Mouse (Mus musculus) erythroblast, adult 5-6 weeks (primary cell): ENCODE results near the gene Slc39a1. TPM values are rescaled to one million over a fixed set of nuclear protein-coding genes. Genes with fewer than 3 reads are reported as not detected.
A peak's percentile ranks its signal among the peaks of the same experiment; 100 is the strongest.
"Not testable (repeated sequence)": the region's sequence is repeated elsewhere in the genome, so short reads cannot be mapped to it uniquely, and the experiment has no call there.

Experiments used
- ATAC-seq: replicated peaks from 2 replicates; pipeline ENCODE4 v1.8.0; 2016; ENCODE audit warnings: moderate number of reproducible peaks, mild to moderate bottlenecking, moderate TSS enrichment, inconsistent platforms; ENCODE audit not compliant: poor library complexity, low FRiP score, severe bottlenecking
- total RNA-seq, 2 experiments: library from RNA; stranded (forward) in 1 of 2; stranded (reverse) in 1 of 2; fragments of 150-400 nt in 1 of 2; fragments of 200-764, 138-1000 nt in 1 of 2; gene quantifications; 2 replicates each; pipeline versions ENCODE4 v1.2.3 to v1.2.4; 2015 to 2017; ENCODE audit warnings: low replicate concordance in 2 of 2

The Slc39a1 gene
- total RNA-seq, 2 experiments from 2014 or later, result 8.7 to 10.6 TPM

DNA sequence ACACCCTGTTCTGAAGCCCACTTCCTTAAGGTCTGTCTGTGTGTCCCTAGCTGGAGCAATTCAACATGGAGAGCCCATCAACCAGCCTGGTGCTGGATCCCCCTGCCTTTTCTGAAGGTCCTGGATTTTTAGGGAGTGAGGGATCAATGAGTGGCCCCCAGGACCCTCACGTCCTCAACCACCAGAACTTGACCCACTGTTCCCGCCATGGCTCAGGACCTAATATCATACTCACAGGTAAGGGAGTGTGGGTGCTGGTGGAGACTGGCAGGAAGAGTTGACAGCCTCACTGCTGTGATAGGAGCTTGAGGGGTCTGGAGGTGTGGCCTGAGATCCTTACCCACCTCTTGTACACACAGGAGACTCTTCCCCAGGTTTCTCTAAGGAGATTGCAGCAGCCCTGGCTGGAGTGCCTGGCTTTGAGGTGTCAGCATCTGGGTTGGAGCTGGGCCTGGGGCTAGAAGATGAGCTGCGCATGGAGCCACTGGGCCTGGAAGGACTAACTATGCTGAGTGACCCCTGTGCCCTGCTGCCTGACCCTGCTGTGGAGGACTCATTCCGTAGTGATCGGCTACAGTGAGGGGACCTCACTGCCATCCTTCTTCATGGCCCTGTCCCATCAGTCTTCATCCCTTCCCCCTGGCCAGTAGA lies 15.3 kb downstream of the Slc39a1 start:
- ATAC-seq, result no peak

DNA sequence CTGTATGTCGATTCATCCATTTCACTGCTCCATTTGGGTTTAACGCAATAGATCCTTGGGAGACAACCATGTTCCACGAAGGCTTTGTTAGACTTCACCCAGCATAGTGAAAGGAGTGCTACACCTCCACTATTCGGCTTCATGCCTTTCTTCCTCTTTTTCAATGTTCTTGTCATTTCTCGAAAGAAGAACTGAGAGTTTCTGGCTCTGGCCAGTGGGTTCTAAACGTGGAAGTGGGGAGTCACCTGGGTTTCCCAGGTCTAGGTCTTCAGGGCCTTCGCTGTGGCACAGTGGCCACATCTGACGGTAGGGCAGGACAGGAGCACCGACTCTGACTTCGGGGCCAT lies 16.7 kb downstream of the Slc39a1 start:
- no peak for ATAC-seq

DNA sequence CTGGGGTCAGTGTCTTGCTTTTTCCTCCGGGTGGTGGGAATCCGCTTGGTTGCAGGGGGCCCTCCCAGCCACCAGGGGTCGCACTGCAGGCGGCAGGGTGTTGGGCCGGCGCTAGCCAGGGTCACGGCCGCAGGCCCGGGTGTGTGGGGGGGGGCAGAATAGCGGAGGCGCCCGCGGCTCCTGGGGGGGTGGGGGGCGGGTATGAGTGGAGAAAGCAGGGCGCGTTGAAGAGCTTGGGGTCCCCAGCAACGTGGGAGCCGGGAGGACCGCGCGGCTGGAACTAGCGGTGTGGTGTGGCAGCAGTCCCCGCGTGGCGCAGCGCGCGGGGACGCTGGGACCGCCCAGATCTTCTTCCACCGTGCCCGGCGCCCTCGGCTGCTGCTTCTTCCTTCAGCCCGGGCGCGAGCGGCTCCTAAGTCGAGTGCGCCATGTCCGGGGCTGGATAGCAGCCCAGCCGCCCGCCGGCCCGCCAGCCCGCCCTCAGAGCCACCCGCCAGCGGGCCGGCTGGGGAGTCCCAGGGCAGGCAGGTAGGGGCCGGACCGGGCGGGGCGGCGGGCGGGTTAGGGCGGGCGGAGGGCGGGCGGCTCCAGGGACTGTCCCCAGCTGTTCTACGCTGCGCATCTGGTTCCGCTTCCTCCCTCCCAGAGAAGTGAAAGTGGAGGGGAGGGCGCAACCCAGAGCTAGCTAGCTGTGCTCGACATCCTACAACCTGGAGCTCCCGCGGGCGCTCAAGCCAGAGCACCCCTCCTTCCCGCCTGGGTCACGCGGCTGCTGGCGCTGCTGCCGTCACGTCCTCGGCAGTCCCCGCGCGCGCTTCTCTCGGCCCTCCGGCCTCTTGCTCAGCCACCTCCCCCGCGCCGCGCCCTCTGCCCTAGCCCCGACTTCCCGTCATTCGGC lies 17.3 kb downstream of the Slc39a1 start, which contains the start of gene Dennd4b:
Gene Dennd4b, plus strand, starts transcription at position 152 of the 898 bp plus-strand sequence.
- peak; percentile 85 for ATAC-seq

DNA sequence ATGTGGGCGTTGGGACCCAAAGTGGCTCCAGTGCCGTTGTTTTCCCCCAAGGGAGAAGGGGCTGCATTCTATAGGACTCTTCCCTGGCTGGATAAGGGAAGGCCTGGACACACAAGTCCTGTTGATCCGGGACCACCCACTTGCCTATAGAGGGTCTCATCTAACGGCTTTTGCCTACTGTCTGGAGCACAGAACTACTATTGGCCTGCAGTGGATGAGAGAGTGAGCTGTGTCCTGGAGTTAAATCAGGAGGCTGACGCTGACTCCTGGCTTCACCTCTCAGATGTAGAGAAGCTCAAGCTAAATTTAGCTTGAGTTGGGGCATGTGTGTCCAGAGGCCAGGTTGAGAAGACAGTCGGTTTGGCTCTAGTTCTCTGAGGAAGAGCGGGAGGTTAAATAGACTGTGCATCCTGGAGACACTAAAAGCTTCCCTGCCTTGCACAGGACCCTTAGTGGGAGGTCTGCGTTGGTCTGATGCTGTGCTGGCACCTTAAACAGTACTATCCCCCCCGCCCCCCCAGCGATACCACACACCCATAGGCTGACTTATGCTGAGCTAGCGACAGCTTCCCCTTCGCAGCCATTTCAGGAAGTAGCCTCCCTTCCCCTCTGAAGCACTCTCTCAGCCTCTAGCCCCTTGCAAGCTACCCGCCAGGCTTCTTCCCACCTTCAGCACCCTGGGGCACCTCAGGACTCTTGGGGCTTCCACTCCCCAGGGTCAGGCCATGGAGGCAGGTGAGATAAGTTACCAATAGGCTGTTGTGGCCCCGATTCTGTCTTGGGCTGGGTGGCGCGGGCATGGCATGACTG lies 18.2 kb downstream of the Slc39a1 start:
- 0 out of 2 replicates have a peak, but pooled peaks have one; percentile 8 for ATAC-seq

DNA sequence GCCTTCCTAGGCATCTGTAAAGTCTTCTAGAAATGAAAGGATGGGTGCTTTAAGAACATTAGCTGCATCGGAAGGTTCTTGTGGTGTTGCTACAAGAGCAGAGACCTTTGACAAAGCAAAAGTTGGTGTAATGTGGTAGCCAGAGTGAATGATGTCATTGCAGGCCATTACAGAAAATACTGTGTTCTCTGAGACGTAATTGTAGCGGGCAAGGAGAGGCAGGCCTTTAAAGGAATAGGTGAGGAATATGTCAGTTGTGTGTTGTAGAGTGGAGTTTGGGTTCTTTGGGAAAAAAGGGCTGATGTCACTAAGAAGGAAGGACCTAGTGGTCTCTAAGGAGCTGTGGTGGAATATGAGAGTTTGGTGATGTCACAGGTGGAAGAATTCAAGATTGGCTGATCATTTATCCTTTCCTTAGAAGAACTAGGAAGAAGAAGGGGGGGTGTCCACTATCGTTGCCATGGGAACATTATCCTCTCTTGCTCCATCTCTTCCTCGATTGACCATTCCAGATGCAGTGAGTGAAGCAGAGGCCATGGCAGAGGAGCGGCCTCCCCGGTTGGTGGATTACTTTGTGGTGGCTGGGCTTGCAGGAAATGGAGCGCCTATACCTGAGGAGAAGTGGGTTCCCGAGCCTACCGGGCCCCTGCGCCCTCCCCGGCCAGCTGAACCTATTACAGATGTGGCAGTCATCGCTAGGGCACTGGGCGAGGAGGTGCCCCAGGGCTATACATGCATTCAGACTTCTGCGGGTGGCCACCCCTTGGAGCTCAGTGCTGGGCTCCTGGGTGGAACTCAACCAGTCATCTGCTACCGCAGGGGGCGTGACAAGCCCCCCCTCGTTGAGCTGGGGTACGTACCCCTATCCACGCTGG lies 19.2 kb downstream of the Slc39a1 start:
- no peak for ATAC-seq

DNA sequence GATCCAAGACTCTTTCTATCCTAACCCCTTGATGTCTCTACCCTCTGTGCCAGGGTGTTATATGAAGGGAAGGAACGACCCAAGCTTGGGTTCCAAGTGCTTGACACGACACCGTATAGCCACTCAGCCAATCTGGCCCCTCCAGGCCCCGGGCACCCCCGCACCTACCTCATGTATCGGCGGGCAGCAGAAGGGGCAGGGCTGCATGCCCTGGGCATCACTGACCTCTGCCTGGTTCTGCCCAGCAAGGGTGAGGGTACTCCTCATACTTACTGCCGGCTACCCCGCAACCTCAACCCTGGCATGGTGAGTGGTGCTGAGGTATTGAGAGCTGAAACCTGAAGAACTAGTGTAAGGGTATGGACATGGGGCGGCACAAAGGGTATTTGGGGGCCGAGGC lies 20.2 kb downstream of the Slc39a1 start:
- ATAC-seq, result no peak

DNA sequence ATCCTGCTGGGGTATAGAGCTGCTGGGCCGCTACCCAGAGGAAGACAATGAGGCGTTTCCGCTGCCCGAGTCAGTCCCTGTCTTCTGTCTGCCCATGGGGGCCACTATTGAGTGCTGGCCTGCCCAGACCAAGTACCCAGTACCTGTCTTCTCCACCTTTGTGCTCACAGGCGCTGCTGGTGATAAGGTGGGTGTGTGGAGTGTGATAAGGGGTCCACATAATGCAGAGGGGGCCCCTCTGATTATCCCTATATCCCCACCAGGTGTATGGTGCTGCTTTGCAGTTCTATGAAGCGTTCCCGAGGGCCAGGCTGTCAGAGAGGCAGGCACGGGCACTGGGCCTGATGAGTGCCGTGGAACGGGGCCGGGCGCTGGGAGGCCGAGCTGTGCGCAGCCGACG lies 21.0 kb downstream of the Slc39a1 start:
- no peak for ATAC-seq

DNA sequence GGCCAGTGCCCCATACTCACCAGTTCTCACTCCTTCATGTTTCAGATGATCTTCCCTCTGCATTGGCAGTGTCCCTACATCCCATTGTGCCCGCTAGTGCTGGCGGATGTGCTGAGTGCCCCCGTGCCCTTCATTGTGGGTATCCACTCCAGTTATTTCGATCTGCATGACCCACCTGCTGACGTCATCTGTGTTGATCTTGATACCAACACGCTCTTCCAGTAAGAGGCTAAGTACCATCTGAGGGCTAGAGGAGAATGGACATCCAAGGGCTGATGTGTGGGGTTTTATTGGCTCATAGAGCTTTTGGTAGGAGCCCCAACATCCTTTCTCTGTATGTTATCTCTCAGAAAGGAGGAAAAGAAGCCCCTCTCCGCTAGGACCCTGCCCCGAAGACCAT lies 22.8 kb downstream of the Slc39a1 start:
- ATAC-seq, result no peak

DNA sequence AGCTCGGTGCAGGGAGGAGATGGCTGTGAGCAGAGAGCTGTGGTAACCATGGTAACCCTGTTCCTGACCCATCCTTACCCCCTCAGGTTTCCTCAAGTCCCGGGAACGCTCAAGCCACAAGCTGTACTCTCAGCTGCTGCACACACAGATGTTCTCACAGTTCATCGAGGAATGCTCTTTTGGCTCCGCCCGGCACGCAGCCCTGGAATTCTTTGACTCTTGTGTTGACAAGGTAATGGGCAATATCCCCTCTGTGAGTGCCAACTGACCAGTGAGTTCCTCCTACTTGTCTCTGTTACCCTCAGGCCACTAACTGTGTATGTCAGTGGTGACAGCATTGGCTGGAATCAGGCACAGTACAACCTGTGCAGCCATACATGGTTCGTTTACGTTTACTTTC lies 24.2 kb downstream of the Slc39a1 start:
- no peak for ATAC-seq

DNA sequence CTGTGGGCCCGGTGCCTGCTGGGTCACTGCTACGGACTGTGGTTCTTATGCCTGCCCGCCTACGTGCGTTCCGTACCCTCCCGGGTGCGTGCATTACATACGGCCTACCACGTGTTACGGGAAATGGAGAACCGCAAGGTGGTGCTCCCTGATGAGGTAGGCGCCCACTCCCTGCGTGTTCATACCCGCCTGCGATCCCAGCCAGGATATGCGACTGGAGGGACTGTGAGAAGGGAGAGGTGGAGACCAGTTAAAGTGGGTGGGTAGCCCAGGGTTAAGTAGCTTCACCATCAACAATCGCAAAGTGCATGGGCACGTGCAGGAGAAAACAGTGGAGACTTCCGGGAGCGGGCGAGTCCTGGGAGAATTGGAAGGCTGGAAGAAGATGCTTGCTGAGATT lies 25.9 kb downstream of the Slc39a1 start:
- ATAC-seq, result no peak

DNA sequence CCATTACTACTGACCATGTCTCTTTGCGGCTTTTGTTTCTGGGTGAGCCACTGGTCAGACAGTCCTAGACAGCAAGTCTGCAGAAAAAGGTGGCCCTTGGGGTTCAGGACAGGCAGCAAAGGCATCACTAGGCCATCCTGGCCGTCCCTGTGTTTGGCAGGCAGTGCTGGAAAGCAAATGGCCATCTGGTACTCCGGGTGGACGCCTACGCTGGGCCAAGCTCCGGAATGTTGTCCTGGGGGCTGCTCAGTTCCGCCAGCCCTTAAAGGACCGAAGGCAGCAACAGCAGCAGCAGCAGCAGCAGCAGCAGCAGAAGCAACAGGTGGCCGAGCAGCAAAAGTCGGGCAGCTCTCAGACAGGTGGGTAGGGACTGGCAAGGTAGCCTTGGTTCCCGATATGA lies 27.3 kb downstream of the Slc39a1 start:
- ATAC-seq, result no peak

DNA sequence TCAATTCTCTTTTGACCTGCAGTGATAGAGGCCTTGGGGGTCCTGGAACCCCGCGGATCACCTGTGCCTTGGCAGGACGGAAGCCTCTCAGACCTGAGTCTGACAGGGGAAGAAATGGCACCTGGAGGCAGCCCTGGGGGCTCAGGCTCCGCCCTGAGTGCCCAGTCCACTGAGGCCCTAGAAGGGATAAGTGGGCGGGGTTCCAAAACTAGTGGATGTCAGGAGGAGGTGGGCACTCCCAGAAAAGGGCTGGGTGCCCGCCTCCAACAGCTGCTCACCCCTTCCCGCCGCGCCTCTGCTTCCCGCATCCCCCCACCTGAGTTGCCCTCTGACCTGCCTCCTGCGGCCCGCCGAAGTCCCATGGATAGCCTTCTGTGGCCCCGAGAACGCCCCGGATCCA lies 28.9 kb downstream of the Slc39a1 start:
- ATAC-seq, result no peak

DNA sequence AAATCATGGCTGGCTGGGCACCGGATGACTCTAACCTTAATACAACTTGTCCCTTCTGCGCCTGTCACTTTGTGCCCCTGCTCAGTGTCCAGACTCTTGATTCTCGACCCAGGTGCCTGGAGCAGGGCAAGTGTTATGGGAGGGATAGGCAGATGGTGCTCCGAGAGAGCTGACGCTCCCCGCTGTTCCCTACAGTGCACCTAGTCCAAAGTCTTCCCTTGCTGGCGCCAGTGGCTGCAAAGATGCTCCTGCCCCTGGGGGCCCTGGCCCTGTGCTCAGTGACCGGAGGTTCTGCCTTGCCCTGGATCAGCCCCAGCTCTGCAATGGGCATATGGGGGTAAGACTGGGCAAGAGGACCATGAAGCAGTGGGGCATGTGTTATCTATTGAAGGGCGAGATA lies 29.8 kb downstream of the Slc39a1 start:
- ATAC-seq, result no peak

DNA sequence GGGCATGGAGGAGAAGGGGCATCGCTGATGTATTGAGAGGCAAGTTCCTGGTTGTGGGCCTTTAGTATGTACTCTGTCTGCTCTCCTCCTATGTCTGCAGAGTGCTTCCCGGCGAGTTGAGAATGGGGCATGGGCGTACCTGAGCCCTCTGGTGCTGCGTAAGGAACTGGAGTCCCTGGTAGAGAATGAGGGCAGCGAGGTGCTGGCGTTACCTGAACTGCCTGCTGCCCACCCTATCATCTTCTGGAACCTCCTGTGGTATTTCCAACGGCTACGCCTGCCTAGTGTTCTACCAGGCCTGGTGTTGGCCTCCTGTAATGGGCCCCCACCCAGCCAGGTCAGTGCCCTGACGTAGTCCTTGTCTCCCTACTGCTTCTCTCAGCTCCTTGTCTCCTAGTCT lies 30.2 kb downstream of the Slc39a1 start:
- ATAC-seq, result no peak

DNA sequence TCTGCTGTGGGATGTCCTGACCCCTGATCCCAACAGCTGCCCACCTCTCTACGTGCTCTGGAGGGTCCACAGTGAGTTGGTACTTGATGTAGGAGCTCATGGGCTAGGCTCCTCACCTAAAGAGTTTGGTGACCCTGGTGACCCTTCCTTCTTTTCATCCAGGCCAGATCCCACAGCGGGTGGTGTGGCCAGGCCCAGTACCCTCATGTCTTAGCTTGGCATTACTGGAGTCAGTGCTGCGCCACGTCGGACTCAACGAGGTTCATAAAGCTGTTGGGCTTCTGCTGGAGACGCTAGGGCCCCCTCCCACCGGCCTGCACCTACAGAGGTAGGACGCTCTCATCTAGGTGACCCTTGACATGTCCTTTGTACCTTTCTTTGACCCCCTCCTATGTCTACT lies 31.2 kb downstream of the Slc39a1 start:
- no peak for ATAC-seq

DNA sequence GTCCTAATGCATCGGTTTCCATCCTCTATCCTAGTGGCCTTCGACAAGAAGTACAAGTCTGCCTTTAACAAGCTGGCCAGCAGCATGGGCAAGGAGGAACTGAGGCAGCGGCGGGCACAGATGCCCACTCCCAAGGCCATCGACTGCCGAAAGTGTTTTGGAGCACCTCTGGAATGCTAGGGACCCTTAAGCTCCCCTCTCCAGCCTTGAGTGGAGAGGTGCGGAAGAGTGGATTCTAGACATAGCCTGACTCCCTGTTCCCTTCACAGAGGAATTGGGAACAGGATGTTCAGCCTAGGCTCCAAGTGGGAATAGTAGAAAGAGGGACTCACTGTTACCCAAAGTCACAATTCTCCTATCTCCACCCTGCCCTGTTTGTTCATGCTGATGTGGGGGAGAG lies 31.8 kb downstream of the Slc39a1 start:
- no peak for ATAC-seq

DNA sequence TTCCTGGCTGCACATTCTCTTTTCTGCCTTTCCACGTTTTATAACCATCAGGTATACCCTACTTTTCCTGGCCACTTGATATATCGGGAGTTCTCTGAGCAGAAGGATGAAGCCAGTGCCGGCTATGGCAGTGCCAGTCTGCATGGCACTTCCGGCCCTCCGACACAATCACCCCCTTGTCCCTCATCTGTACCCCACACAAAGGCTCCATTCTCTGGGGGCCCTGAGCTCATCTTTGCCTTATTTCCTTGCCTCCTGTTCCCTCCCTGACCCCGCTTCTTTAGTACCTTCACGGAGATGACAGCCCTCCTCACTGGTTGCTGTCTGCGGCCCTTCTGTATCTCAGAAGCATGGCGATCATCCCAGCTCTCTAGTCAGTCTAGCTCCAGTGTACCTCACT lies 32.7 kb downstream of the Slc39a1 start:
- ATAC-seq, result no peak

DNA sequence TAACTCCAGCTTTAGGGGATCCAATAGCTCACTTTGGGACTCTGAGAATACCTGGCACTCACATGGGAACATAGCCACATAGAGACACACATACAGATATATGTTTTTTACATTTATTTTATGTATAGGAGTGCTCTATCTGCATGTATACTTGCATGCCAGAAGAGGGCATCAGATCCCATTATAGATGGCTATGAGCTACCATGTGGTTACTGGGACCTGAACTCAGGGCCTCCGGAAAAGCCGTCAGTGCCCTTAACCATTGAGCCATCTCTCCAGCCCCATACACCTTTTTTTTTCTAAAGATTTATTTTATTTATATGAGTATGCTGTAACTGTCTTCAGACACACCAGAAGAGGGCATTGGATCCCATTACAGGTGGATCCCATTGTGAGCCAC lies 36.2 kb downstream of the Slc39a1 start:
- ATAC-seq, result no peak

DNA sequence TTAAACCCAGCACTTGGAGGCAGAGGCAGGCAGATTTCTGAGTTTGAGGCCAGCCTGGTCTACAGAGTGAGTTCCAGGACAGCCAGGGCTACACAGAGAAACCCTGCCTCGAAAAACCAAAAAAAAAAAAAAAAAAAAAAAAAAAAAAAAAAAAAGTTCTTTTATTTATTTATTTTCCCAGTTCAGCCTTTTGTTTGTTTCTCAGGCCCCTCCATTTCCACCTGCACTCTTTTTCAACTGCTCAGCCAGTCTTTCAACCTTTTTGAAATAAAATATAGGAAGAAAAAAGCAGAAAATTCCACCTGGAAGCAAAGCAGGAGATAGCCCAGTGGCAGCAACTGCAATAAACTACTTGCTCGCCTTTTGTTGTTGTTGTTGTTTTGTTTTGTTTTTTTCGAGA lies 41.4 kb downstream of the Slc39a1 start:
- not testable (repeated sequence) for ATAC-seq

DNA sequence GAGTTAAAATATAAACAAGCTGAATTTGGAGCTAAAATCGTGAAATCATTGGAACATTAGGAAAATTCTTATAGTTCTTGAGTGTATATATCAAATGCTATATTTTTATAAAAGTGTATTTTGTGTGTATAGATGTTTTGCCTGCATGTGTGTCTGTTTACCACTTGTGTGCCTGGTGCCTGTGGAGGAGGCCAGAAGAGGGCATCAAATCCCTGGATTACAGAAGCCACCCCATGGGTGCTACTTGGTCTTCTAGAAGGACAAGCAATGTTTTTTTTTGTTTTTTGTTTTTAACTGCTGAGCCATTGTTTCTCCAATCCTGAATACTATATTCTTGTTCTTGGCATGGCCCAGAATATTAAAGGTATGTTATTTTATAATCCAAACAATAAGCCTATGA lies 42.6 kb downstream of the Slc39a1 start:
- no peak for ATAC-seq
